Mouse (Mus musculus) liver (tissue): ENCODE data around the gene Bin2.
"Not testable (repeated sequence)": the region's sequence is repeated elsewhere in the genome, so short reads cannot be mapped to it uniquely, and the experiment has no call there.

Experiments used
- DNase-seq: peaks from one replicate; pipeline ENCODE4 v3.0.0-alpha.2; 2020; ENCODE audit warnings: mixed read lengths

The Bin2 gene

DNA sequence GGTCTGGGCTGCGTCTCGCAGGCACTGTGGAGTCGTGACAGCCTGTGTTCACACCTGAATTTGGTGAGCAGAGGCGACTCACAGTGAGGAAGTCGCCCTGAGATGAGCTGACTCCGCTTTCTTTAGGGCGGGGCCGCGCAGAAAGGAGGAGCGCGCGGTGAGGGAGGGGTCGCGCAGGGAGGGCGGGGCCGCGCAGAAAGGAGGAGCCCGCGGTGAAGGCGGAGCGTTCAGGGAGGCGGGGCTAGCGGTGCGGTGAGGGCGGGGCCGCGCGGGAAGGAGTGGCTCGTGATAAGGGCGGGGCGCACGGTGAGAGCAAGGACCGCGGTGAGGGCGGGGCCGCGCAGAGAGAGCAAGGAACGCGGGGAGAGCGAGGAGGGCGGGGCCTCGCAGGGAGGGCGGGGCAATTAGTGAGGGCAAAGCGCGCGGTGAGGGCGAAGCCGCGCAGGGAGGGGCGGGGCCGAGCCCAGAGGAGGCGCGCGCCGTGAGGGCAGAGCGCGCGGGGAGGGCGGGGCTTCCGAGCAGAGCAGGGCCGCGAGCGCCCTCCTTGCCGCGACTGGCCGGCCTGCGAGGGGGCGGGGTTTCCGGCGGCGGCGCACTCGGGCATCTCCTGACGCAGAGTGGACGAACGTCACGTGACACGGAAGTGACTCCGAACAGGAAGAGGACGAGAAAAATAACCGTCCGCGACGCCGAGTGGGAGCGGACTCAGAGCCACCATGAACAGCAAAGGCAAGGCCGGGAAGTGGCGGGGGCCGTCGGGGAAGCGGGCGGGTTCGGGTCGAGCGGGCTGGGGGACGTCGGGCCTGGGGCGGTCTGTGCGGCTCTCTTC is 54.1 kb downstream of the Bin2 start, which contains the start of gene Dazap2:
Dazap2 (plus strand) TSS at position 354 of the 829 bp plus-strand sequence.
- peak; percentile 100 for DNase-seq

DNA sequence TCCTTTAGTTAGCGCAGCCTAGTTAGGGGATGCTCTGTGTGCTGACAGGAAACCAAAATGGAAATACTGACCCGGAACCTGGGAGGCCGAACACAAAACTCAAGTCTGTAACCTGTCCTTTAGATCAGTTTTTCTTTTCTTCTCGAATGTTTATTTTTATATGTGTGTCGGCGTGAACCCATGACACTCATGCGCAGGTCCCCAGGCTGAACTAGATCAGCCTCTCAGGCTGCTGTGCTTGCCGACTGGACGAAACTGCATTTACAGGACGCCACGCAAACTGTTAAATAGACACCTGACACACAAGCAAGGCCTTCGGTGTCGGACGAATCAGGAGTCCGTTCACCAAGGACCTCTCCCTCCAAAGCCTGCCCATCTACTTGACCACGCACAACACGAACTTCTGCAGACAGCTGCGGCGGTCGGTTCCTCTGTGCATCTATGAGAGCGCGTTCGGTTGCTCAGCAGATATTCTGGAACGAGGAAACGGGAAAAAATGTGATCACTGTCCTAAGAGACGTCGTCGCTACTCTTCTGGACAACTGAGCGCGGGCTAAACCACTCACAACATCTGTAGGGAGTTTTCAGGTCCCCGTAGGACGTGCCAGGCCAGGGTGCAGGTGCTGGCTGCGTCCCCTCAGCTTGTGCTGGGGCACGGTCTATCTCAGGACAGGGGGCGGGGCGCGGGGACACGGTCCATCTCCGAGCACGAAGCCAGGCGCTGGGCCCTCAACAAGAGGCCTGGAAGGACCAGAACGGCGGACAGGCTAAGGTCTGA is 54.9 kb downstream of the Bin2 start:
- DNase-seq = no peak

DNA sequence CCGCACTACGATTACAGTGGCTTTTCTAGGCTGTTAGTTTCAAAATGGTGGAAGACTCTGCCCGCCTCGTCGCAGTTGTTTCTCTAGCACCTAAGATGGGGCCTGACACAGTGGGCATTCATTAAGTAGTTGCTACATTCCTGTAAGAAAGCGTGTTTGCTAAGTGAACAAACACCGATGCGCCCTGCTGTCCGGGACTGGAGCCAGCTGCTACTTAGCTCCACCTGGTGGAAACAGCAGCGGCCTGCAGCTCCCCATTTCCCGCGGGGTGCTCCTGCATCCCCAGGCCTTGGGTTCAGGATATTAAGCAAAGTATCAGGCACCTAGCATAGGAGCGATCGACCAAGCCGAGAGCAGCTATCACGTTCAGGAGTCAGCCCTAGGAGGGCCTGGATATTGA is 55.8 kb downstream of the Bin2 start:
- peak; percentile 85 for DNase-seq

DNA sequence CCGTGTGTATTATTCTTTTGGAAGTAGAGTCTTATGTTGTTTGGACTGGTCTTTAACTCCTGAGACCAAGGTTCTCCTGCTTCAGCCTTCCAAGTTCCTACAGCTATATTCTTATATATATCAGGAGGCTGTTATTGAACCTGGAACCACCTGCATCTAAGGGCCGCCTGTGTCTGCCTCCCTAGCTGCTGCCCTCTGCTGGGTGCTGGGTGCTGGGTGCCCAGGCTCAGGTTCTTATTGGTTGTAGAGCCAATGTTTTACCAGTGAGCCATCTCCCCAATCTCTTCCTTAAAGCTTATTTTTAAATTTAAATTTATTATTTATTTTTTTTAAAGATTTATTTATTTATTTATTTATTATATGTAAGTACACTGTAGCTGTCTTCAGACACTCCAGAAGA is 56.9 kb downstream of the Bin2 start:
- peak; percentile 48 for DNase-seq

DNA sequence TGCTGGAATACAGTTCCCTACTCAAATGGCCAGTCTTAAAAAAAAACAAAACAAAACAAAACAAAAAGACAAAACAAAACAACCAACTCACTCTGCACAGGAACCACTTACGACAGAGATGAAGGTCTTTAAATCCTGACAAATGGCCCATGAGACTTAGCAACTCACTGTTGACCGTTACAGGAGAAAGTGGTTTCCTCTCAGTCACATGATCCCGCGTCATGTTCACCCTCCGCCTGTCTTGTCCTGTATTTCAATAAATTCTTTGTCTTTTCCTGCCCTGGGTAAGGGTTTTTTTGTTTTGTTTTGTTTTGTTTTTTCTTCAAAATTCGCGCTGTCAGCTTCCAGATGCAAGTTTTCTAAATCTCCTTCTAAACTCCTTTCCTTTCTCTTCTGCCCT is 57.4 kb downstream of the Bin2 start:
- DNase-seq = no peak

DNA sequence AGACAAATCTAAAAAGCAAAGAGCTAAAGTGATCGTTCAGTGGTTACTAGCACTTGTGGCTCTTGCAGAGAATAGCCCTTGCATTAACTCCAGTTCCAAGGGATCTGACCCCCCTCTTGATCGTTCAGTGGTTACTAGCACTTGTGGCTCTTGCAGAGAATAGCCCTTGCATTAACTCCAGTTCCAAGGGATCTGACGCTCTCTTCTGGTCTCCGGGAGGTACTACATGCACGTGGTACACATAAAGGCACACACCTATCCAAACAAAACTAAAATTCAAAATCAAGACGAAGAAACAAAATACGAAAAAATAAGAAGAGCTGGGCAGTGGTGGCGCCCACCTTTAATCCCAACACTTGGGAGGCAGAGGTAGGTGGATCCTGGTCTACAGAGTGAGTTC is 62.7 kb downstream of the Bin2 start:
- not testable (repeated sequence) for DNase-seq

DNA sequence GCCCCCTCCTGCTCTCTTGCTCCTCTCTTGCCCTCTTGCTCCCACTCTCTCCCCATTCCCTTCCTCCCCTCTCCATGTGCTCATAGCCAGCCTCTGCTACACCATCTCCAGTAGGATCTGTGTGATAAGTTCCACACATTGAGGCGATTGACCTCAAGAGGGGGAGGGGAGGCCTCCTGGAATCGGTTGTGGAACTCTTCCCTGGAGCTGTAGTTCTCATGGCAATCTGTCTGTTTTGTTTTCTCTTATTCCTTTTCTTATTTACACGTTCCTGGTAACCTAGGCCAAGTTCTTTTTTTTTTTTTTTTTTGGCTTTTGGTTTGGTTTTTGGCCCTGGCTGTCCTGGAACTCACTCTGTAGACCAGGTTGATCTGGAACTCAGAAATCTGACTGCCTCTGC is 67.7 kb downstream of the Bin2 start:
- DNase-seq = no peak

DNA sequence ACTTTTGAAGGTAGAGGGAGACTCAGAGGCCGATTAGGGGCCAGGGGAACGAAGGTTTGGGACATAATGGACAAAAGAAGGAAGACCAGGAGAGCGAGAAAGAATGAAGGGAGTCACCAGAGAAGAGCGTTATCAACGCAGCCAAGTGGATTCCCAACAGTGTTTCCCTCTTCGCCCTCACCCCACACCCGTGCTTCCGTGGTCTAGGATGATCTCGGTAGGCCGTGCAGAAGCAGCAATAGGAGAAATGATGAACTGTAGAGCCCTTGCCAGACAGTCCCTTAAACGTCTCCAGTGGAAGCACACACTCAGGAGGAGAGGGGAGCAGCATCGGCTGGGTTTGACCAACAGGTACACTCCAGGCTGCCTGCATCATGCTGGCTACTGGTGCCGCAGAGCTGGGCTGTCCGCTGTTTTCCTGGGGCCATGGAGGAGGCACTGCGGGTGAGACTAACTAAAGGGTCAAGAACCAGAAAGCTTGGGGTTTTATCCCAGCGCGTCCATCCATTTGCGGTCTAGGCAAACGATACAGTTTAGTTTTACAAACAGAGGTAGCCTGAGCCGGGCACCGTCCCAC is 68.6 kb downstream of the Bin2 start:
- DNase-seq = no peak

DNA sequence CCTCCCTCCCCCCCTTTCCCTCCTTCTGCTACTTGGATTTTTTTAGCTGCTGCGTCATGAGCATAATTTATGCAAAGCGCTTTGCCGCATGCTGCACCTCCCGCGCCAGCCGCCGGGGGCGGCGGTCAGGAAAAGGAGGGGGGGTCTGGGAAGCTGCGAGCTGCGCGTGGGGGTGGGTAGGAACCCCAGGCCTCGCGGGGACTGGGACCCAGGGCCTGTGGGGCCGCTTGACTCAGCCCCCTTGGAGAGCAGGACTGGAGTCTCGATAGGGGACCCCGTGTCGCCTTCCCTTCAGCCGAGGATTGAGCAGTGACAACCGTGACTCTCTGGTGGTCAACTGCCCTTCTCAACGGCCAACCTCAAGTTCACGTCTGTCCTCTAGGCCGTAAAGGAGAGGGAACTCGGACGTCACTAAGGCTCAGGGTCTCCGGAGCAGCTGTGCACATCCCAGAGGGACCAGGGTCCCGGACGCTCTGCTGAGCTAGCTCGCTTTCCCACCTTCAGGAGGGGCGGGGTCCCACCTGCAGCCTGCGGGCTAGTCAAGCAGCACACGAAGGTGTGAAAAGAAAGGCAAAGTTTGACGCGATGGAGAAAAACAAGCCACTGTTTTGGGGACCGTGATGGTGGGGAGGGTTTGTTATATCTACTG is 69.2 kb downstream of the Bin2 start:
- peak; percentile 46 for DNase-seq

DNA sequence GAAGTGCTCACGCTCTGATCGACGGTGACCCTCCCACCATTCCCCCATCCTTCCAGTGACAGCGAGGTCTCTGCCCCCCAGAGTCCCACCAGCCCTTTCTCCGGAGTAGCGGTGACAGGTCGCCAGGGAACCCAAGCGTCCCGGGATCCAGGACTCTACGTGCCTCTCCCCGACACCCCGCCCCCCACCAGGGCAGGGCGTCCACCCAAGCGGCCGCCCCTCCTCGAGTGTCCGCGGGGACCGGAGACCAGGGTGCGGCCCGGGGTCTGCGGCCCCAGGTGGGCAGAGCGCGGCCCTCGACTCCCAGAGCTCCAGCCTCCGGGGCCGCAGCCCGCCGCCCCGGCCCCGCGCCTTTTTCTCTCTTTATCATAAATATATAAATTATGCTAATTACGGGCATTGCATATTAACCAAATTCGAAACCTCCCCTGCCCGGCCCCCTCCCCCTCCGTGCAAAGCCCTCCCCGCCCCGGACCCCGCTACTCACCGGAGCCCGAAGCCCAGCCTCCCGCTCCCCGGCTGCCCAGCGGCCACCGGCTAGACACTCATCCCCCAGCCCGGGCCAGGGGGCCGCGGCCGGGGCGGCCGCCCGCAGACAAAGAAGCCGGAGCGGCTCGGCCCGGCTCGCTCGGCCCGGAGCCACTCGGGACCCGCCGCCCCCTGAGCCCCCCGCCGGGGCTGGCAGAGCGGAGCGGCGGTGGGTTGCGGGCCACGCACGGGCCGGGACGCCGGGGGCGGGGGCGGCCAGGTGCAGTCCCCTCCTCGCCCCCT is 69.9 kb downstream of the Bin2 start, which contains the start of gene Pou6f1:
Pou6f1 (minus strand) TSS at position 709 of the 771 bp plus-strand sequence.
- DNase-seq = no peak

DNA sequence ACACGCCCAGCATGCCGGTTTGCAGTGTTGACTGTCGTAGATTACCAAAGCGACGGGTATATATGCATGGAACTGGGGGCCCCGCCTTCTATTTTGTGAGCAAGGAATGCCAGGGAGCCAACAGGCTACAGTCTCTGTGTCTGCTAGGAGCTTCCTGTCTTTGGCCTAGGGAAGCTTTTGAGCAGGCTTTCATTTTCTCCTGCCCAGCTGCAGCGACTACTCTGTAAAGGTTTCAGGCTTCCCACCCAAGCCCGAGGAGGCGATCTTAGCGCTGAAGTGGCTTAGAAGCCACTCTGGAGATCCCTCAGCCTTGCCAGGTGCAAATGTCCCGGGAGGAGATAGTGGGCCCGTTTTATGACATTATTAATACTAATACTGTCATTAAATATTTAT is 70.5 kb downstream of the Bin2 start:
- no peak for DNase-seq

DNA sequence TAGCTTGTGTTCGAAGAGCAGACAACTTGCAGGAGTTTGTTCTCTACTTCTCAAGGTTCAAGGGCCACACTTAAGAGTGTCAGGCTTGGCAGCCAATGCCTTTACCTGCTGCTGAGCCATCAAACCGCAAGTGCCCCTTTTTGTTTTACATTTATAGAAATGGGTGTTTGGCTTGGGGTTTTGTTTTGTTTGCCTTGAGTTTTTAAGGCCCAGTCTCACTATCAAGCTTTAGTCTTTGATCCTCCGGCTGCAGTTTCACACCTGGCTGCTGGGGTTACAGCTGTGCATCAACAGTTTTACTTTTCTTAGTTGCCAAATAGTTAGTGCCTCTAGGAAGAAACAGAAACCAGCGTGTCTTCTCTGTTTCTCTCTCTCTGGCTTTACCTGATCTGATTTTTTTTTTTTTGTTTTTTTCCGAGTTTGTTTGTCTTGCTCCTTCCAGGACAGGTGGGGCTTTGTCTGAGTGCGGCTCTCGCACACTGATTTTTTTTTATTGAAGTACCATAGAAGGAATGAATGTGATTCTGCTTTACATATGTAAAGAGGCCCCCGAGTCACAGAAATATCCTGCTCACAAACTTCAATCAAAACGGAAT is 71.0 kb downstream of the Bin2 start:
- no peak for DNase-seq

DNA sequence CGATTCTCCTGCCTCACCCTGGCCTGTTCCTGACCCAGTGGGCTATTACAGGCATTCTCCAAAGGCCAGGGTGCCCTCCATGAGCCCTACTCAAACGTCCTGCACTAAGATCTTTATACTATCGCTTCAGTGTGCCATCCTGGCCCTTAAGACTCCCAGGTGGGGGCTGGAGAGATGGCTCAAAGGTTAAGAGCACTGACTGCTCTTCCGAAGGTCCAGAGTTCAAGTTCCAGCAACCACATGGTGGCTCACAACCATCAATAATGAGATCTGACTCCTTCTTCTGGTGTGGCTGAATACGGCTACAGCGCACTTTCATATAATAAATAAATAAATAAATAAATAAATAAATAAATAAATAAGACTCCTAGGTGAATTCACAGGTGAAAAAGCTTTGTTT is 76.5 kb downstream of the Bin2 start:
- no peak for DNase-seq
